In genomic region chr17:33979512-33980050, GRCm38 (mm10) we compare ENCODE assay signal across 15 mouse cellular contexts. TPM values are rescaled to one million over a fixed set of nuclear protein-coding genes. Genes with fewer than 3 reads are reported as not detected.
DNase-seq lines count a peak whose midpoint lies in the region; ATAC-seq and TF ChIP-seq lines count a peak whose summit lies in the region.
"Had no signal": no experiment of that assay in that cellular context is flagged by ENCODE, and none has a peak within 500 bp of the region (broad histone marks: within the 10 kb centered on the region; RNA-seq: fewer than 3 reads in every experiment).

No protein-coding gene starts in this region.

- H3K79me2 ChIP-seq in macrophage (ENCODE audit: inconsistent target): peaks cover 20% of the 10 kb centered on the region; the same call in 1 of the 2 replicates

- no peak for TF ChIP-seq POLR2A in bone marrow macrophage, adult 2 months (IDR thresholded peaks at IDR 0.05; ENCODE audit: borderline replicate concordance, low read depth, low read length)

- H3K4me1 ChIP-seq in lung, embryonic 14.5 days (ENCODE audit: insufficient read depth): peaks cover 5% of the 10 kb centered on the region; the same call in 1 of the 2 replicates
- H3K4me1 ChIP-seq in bone marrow macrophage, adult 2 months (ENCODE audit: control insufficient read depth, insufficient read depth, low read length): peaks cover 32% of the 10 kb centered on the region
- peaks cover 9% of the 10 kb centered on the region for H3K4me1 ChIP-seq in intestine, embryonic 15.5 days (replicated peaks)

- no peaks in the 10 kb centered on the region for H3K9me3 ChIP-seq in lung, embryonic 14.5 days (ENCODE audit: low read depth, low read length)
- no peaks in the 10 kb centered on the region for H3K9me3 ChIP-seq in intestine, embryonic 15.5 days
- H3K9me3 ChIP-seq: embryonic facial prominence, embryonic 15.5 days; hindbrain, embryonic 15.5 days; limb, embryonic 12.5 days; lung, embryonic 15.5 days; neural tube, embryonic 15.5 days had no signal

- peak; percentile 32 for DNase-seq in lung, embryonic 14.5 days
- no peak for DNase-seq in lung, postnatal 36 days
- no peak for DNase-seq in layer of hippocampus, postnatal 25 days (ENCODE audit: extremely low spot score in 1 of 2, low spot score in 1 of 2)
- no peak for DNase-seq in adrenal gland, adult 8-10 months
- DNase-seq: adrenal gland, adult 2 months; forebrain, postnatal 0 days had no signal

- no peak overlapping the region for H3K4me2 ChIP-seq in lung, embryonic 14.5 days
- no peak overlapping the region for H3K4me2 ChIP-seq in intestine, embryonic 15.5 days (replicated peaks)
- H3K4me2 ChIP-seq: embryonic facial prominence, embryonic 15.5 days had no signal

- 37% methylated on average over 6 of the region's 6 CpGs for WGBS in lung, embryonic 14.5 days
- 69% methylated on average over 6 of the region's 6 CpGs for WGBS in intestine, embryonic 15.5 days
- 72% methylated on average over 6 of the region's 6 CpGs for WGBS in macrophage (ENCODE audit: missing documents)

- no peaks in the 10 kb centered on the region for H3K36me3 ChIP-seq in lung, embryonic 14.5 days (ENCODE audit: insufficient read depth)
- H3K36me3 ChIP-seq in intestine, embryonic 15.5 days: no peaks in the 10 kb centered on the region
- peaks cover 11% of the 10 kb centered on the region for H3K36me3 ChIP-seq in macrophage (ENCODE audit: inconsistent target)
- H3K36me3 ChIP-seq: embryonic facial prominence, embryonic 15.5 days; hindbrain, embryonic 15.5 days; limb, embryonic 12.5 days; lung, embryonic 15.5 days; neural tube, embryonic 15.5 days had no signal

- no peak overlapping the region for H3K27ac ChIP-seq in lung, embryonic 14.5 days (ENCODE audit: low read depth)
- peak overlapping the region; percentile 91 for H3K27ac ChIP-seq in bone marrow macrophage, adult 2 months (ENCODE audit: insufficient read depth, low read depth, low read length)
- peak overlapping the region; percentile 71; the same call in 1 of the 2 replicates for H3K27ac ChIP-seq in intestine, embryonic 15.5 days
- H3K27ac ChIP-seq in macrophage: peak overlapping the region; percentile 89
- H3K27ac ChIP-seq: embryonic facial prominence, embryonic 15.5 days; hindbrain, embryonic 15.5 days; layer of hippocampus, adult 2 months; limb, embryonic 12.5 days; lung, embryonic 15.5 days; neural tube, embryonic 15.5 days had no signal

- no peak overlapping the region for H3K4me3 ChIP-seq in lung, embryonic 14.5 days (ENCODE audit: low read depth, low read length)
- no peak overlapping the region for H3K4me3 ChIP-seq in bone marrow macrophage, adult 2 months (ENCODE audit: insufficient read depth, low read length)
- no peak overlapping the region for H3K4me3 ChIP-seq in intestine, embryonic 15.5 days (replicated peaks)
- no peak overlapping the region for H3K4me3 ChIP-seq in macrophage (ENCODE audit: inconsistent target)
- H3K4me3 ChIP-seq: embryonic facial prominence, embryonic 15.5 days; hindbrain, embryonic 15.5 days; neural tube, embryonic 15.5 days had no signal

- no peak for TF ChIP-seq CTCF in lung, embryonic 14.5 days (IDR thresholded peaks at IDR 0.05; ENCODE audit: low read depth)
- TF ChIP-seq CTCF in bone marrow macrophage, adult 2 months (IDR thresholded peaks at IDR 0.05; ENCODE audit: low read depth, low read length): no peak

- no peak overlapping the region for H3K9ac ChIP-seq in lung, embryonic 14.5 days
- H3K9ac ChIP-seq in intestine, embryonic 15.5 days: no peak overlapping the region
- H3K9ac ChIP-seq: embryonic facial prominence, embryonic 15.5 days; forebrain, postnatal 0 days; hindbrain, embryonic 15.5 days; limb, embryonic 12.5 days; lung, embryonic 15.5 days had no signal

- H3K27me3 ChIP-seq in lung, embryonic 14.5 days (ENCODE audit: insufficient read depth, low read length): peaks cover 42% of the 10 kb centered on the region
- peaks cover 22% of the 10 kb centered on the region for H3K27me3 ChIP-seq in intestine, embryonic 15.5 days (replicated peaks)

- no peak for ATAC-seq in lung, embryonic 14.5 days (ENCODE audit: insufficient read depth)
- ATAC-seq in intestine, embryonic 15.5 days: no peak
- ATAC-seq: forebrain, postnatal 0 days had no signal

RNA-seq across cellular contexts. Expression of gene H2-K1, which starts 20.6 kb away (rescaled TPM):
- 24.4 and 32.9 TPM in 2 replicates for polyA plus RNA-seq in lung, embryonic 14.5 days (2014; fragmentation: Nextera tagmentation; extraction: Ambion mirVana)
- polyA plus RNA-seq in bone marrow macrophage, adult 2 months (2012; ENCODE audit: insufficient read depth, insufficient read length, missing spikeins): 2,635 and 2,812 TPM in 2 replicates
- 190 and 264 TPM in 2 replicates for polyA plus RNA-seq in intestine, embryonic 15.5 days (2015; fragmentation: Nextera tagmentation; extraction: Ambion mirVana)
- total RNA-seq in macrophage (2018; cell fraction: chromatin; rRNA removed): 1,000 to 10,000 TPM; 1,025 to 7,144 (median 3,429) TPM
- 1,000 to 10,000 TPM; 2,589 to 9,128 (median 5,108) TPM for total RNA-seq in macrophage (2018; cell fraction: cytosol; rRNA removed)
- total RNA-seq in macrophage (2018; cell fraction: nucleus; rRNA removed): over 10,000 TPM in 13 of 26 experiments, 1,000 to 10,000 TPM in 13; 3,160 to 14,900 (median 9,531) TPM
- polyA plus RNA-seq in macrophage (2018): 2,418 to 4,239 TPM (median 2,994 TPM) in 3 replicates
- 10 to 100 TPM; 15.8 to 19.7 TPM for total RNA-seq in layer of hippocampus, postnatal 25 days (2021)
- 100 to 1,000 TPM; 493 to 638 (median 583) TPM for total RNA-seq in adrenal gland, adult 8-10 months (2022)

RNA-seq across cellular contexts. Expression of gene Rps18, which starts 23.8 kb away (rescaled TPM):
- polyA plus RNA-seq in lung, embryonic 14.5 days (2014; fragmentation: Nextera tagmentation; extraction: Ambion mirVana): 2,038 and 2,085 TPM in 2 replicates
- 1,144 and 1,230 TPM in 2 replicates for polyA plus RNA-seq in bone marrow macrophage, adult 2 months (2012; ENCODE audit: insufficient read depth, insufficient read length, missing spikeins)
- 1,812 and 1,948 TPM in 2 replicates for polyA plus RNA-seq in intestine, embryonic 15.5 days (2015; fragmentation: Nextera tagmentation; extraction: Ambion mirVana)
- total RNA-seq in macrophage (2018; cell fraction: chromatin; rRNA removed): 100 to 1,000 TPM in 21 of 26 experiments, 10 to 100 TPM in 5; 55.8 to 382 (median 130) TPM
- total RNA-seq in macrophage (2018; cell fraction: cytosol; rRNA removed): 1,000 to 10,000 TPM in 10 of 26 experiments, 100 to 1,000 TPM in 16; 572 to 1,270 (median 800) TPM
- 100 to 1,000 TPM in 25 of 26 experiments, 10 to 100 TPM in 1; 92.7 to 360 (median 186) TPM for total RNA-seq in macrophage (2018; cell fraction: nucleus; rRNA removed)
- 829 to 1,952 TPM (median 1,389 TPM) in 3 replicates for polyA plus RNA-seq in macrophage (2018)
- total RNA-seq in layer of hippocampus, postnatal 25 days (2021): 100 to 1,000 TPM; 311 to 351 TPM
- 100 to 1,000 TPM; 668 to 711 (median 693) TPM for total RNA-seq in adrenal gland, adult 8-10 months (2022)

RNA-seq across cellular contexts. Expression of gene Vps52, which starts 24.0 kb away (rescaled TPM):
- polyA plus RNA-seq in lung, embryonic 14.5 days (2014; fragmentation: Nextera tagmentation; extraction: Ambion mirVana): 34.2 and 34.8 TPM in 2 replicates
- 41.3 and 49.7 TPM in 2 replicates for polyA plus RNA-seq in bone marrow macrophage, adult 2 months (2012; ENCODE audit: insufficient read depth, insufficient read length, missing spikeins)
- 44.0 and 47.4 TPM in 2 replicates for polyA plus RNA-seq in intestine, embryonic 15.5 days (2015; fragmentation: Nextera tagmentation; extraction: Ambion mirVana)
- 100 to 1,000 TPM in 10 of 26 experiments, 10 to 100 TPM in 16; 37.3 to 286 (median 91.8) TPM for total RNA-seq in macrophage (2018; cell fraction: chromatin; rRNA removed)
- 10 to 100 TPM; 27.0 to 41.6 (median 34.7) TPM for total RNA-seq in macrophage (2018; cell fraction: cytosol; rRNA removed)
- 10 to 100 TPM; 25.0 to 76.2 (median 51.1) TPM for total RNA-seq in macrophage (2018; cell fraction: nucleus; rRNA removed)
- 30.3 to 39.3 TPM (median 30.5 TPM) in 3 replicates for polyA plus RNA-seq in macrophage (2018)
- 10 to 100 TPM; 85.0 to 95.9 TPM for total RNA-seq in layer of hippocampus, postnatal 25 days (2021)
- 10 to 100 TPM; 58.6 to 83.5 (median 69.6) TPM for total RNA-seq in adrenal gland, adult 8-10 months (2022)

RNA-seq across cellular contexts. Expression of gene B3galt4, which starts 28.3 kb away (rescaled TPM):
- 2.3 and 2.6 TPM in 2 replicates for polyA plus RNA-seq in lung, embryonic 14.5 days (2014; fragmentation: Nextera tagmentation; extraction: Ambion mirVana)
- 8.3 and 8.7 TPM in 2 replicates for polyA plus RNA-seq in bone marrow macrophage, adult 2 months (2012; ENCODE audit: insufficient read depth, insufficient read length, missing spikeins)
- polyA plus RNA-seq in intestine, embryonic 15.5 days (2015; fragmentation: Nextera tagmentation; extraction: Ambion mirVana): 9.8 TPM in 2 replicates
- total RNA-seq in macrophage (2018; cell fraction: chromatin; rRNA removed): 1 to 10 TPM in 17 of 26 experiments, under 1 TPM in 5, not detected in 4; 0.53 to 5.8 (median 1.8) TPM
- 10 to 100 TPM in 12 of 26 experiments, 1 to 10 TPM in 14; 2.6 to 14.7 (median 8.8) TPM for total RNA-seq in macrophage (2018; cell fraction: cytosol; rRNA removed)
- total RNA-seq in macrophage (2018; cell fraction: nucleus; rRNA removed): 10 to 100 TPM in 4 of 26 experiments, 1 to 10 TPM in 22; 2.0 to 13.7 (median 5.3) TPM
- polyA plus RNA-seq in macrophage (2018): 4.0 to 11.7 TPM (median 6.8 TPM) in 3 replicates
- total RNA-seq in layer of hippocampus, postnatal 25 days (2021): 1 to 10 TPM; 6.0 to 6.6 TPM
- 1 to 10 TPM; 6.9 to 8.7 (median 7.6) TPM for total RNA-seq in adrenal gland, adult 8-10 months (2022)

RNA-seq across cellular contexts. Expression of gene Wdr46, which starts 39.1 kb away (rescaled TPM):
- 29.5 and 37.2 TPM in 2 replicates for polyA plus RNA-seq in lung, embryonic 14.5 days (2014; fragmentation: Nextera tagmentation; extraction: Ambion mirVana)
- polyA plus RNA-seq in bone marrow macrophage, adult 2 months (2012; ENCODE audit: insufficient read depth, insufficient read length, missing spikeins): 10.1 and 10.2 TPM in 2 replicates
- 37.1 and 38.5 TPM in 2 replicates for polyA plus RNA-seq in intestine, embryonic 15.5 days (2015; fragmentation: Nextera tagmentation; extraction: Ambion mirVana)
- total RNA-seq in macrophage (2018; cell fraction: chromatin; rRNA removed): 10 to 100 TPM in 15 of 26 experiments, 1 to 10 TPM in 11; 2.7 to 39.0 (median 15.4) TPM
- 10 to 100 TPM in 21 of 26 experiments, 1 to 10 TPM in 5; 7.8 to 14.9 (median 12.4) TPM for total RNA-seq in macrophage (2018; cell fraction: cytosol; rRNA removed)
- total RNA-seq in macrophage (2018; cell fraction: nucleus; rRNA removed): 10 to 100 TPM in 12 of 26 experiments, 1 to 10 TPM in 14; 4.6 to 28.7 (median 9.5) TPM
- 10.9 to 27.3 TPM (median 11.8 TPM) in 3 replicates for polyA plus RNA-seq in macrophage (2018)
- total RNA-seq in layer of hippocampus, postnatal 25 days (2021): 10 to 100 TPM; 13.2 to 14.2 TPM
- 10 to 100 TPM; 30.0 to 43.8 (median 35.1) TPM for total RNA-seq in adrenal gland, adult 8-10 months (2022)
